Mouse (Mus musculus): Measurements from ENCODE around the gene Tbc1d1. TPM values are rescaled to one million over a fixed set of nuclear protein-coding genes. Genes with fewer than 3 reads are reported as not detected.

The Tbc1d1 gene
- total and polyA plus RNA-seq, 3 experiments, result 26.0 to 38.6 (median 31.9) TPM

- in situ Hi-C loops (cut with MboI; ENCODE audit: low pct_ligation_motif_present, low pct_unique_long_range_greater_than_20kb, low sequenced_read_pairs), result loop anchor here (25.0 kb wide), 1 partner anchor 355 kb away; no protein-coding TSS in a partner anchor
- H3K4me1 ChIP-seq (ENCODE audit: control insufficient read depth in 1 of 2, insufficient read depth in 2 of 2), result peaks cover 0 to 7% of the 10 kb centered on the region in 2 experiments; a peak in 2 of 4 replicates
- peaks cover 31 to 83% of the 10 kb centered on the region in 2 experiments for H3K36me3 ChIP-seq (replicated peaks in 1 of 2; ENCODE audit: control insufficient read depth in 1 of 2, insufficient read depth in 1 of 2, low read length in 1 of 2)
- no peaks in the 10 kb centered on the region for H3K9me3 ChIP-seq (replicated peaks; ENCODE audit: low read length)
- no peak overlapping the region for H3K4me3 ChIP-seq (replicated peaks in 1 of 3; ENCODE audit: low read depth in 2 of 3, low read length in 2 of 3, poor library complexity in 1 of 3)
- no peaks in the 10 kb centered on the region for H3K79me2 ChIP-seq (replicated peaks; ENCODE audit: control insufficient read depth, extremely low read depth, insufficient read depth, poor library complexity, severe bottlenecking)
- no peaks in the 10 kb centered on the region for H3K27me3 ChIP-seq (replicated peaks)
- TF ChIP-seq RAD21 (IDR thresholded peaks at IDR 0.05; ENCODE audit: low read depth, low read length), result no peak
- no peak for TF ChIP-seq NELFE (IDR thresholded peaks at IDR 0.05; ENCODE audit: low read depth, low read length)
- TF ChIP-seq KAT2A (IDR thresholded peaks at IDR 0.05; ENCODE audit: insufficient replicate concordance, low read length), result no peak
- no peak for TF ChIP-seq USF1 (IDR thresholded peaks at IDR 0.05; ENCODE audit: low read depth, low read length)
- no peak for TF ChIP-seq BHLHE40 (IDR thresholded peaks at IDR 0.05; ENCODE audit: low read depth, low read length)
- no peak for TF ChIP-seq JUND (conservative IDR thresholded peaks at IDR 0.05; ENCODE audit: low read depth, low read length)
- no peak for TF ChIP-seq TCF12 (IDR thresholded peaks at IDR 0.05; ENCODE audit: low read depth, low read length)
- TF ChIP-seq UBTF (IDR thresholded peaks at IDR 0.05; ENCODE audit: low read depth, low read length), result no peak
- no peak for TF ChIP-seq CHD1 (IDR thresholded peaks at IDR 0.05; ENCODE audit: low read depth, low read length)
- TF ChIP-seq EP300 (IDR thresholded peaks at IDR 0.05; ENCODE audit: low read length), result no peak
- no peak overlapping the region for H3K9ac ChIP-seq (ENCODE audit: insufficient read depth, low read depth)
- dilution Hi-C loops (cut with MboI; ENCODE audit: extremely low pct_ligation_motif_present, extremely low pct_unique_long_range_greater_than_20kb, low sequenced_read_pairs), result no loop called here
- no peak overlapping the region for H3K27ac ChIP-seq (ENCODE audit: insufficient read depth, low read depth)
- no peak for DNase-seq (ENCODE audit: extremely low read depth)
- H3K4me2 ChIP-seq (ENCODE audit: insufficient read depth, low read depth, poor library complexity, severe bottlenecking), result no peak overlapping the region
Observed at GRCm38 (mm10) chr5:64267279-64267678, 111.2 kb downstream of the Tbc1d1 start.

- Histone ChIP-seq H3K27me3 (replicated peaks) (no peaks in the 10 kb centered on the region), H3K27ac (ENCODE audit: insufficient read depth, low read depth) (no peak overlapping the region), H3K36me3 (replicated peaks in 1 of 2; ENCODE audit: control insufficient read depth in 1 of 2, insufficient read depth in 1 of 2, low read length in 1 of 2) (peaks cover 22 to 82% of the 10 kb centered on the region in 2 experiments), H3K9ac (ENCODE audit: insufficient read depth, low read depth) (no peak overlapping the region), H3K4me2 (ENCODE audit: insufficient read depth, low read depth, poor library complexity, severe bottlenecking) (no peak overlapping the region), H3K4me3 (replicated peaks in 1 of 3; ENCODE audit: low read depth in 2 of 3, low read length in 2 of 3, poor library complexity in 1 of 3) (no peak overlapping the region), H3K79me2 (replicated peaks; ENCODE audit: control insufficient read depth, extremely low read depth, insufficient read depth, poor library complexity, severe bottlenecking) (no peaks in the 10 kb centered on the region), H3K4me1 (ENCODE audit: control insufficient read depth in 1 of 2, insufficient read depth in 2 of 2) (peaks cover 0 to 7% of the 10 kb centered on the region in 2 experiments; a peak in 2 of 4 replicates), H3K9me3 (replicated peaks; ENCODE audit: low read length) (no peaks in the 10 kb centered on the region)
- in situ Hi-C loops (cut with MboI; ENCODE audit: low pct_ligation_motif_present, low pct_unique_long_range_greater_than_20kb, low sequenced_read_pairs) (loop anchor here (25.0 kb wide), 1 partner anchor 357 kb away; no protein-coding TSS in a partner anchor), dilution Hi-C loops (cut with MboI; ENCODE audit: extremely low pct_ligation_motif_present, extremely low pct_unique_long_range_greater_than_20kb, low sequenced_read_pairs) (no loop called here)
- TF ChIP-seq POLR2A (IDR thresholded peaks at IDR 0.05; ENCODE audit: low read depth, low read length) (no peak), HCFC1 (IDR thresholded peaks at IDR 0.05; ENCODE audit: low read depth, low read length) (no peak), GABPA (IDR thresholded peaks at IDR 0.05; ENCODE audit: insufficient replicate concordance, low read depth, low read length) (no peak), MEF2A (IDR thresholded peaks at IDR 0.05; ENCODE audit: borderline replicate concordance, low read depth, low read length) (no peak), ZNF384 (IDR thresholded peaks at IDR 0.05; ENCODE audit: low read depth, low read length) (no peak), MAFK (IDR thresholded peaks at IDR 0.05; ENCODE audit: insufficient replicate concordance, low read length) (no peak), CHD2 (IDR thresholded peaks at IDR 0.05; ENCODE audit: low read length) (no peak), JUN (IDR thresholded peaks at IDR 0.05; ENCODE audit: insufficient read depth, low read depth, low read length) (no peak), MAX (IDR thresholded peaks at IDR 0.05; ENCODE audit: low read length) (no peak), E2F4 (IDR thresholded peaks at IDR 0.05; ENCODE audit: insufficient replicate concordance, low read depth, low read length) (no peak), IRF4 (IDR thresholded peaks at IDR 0.05; ENCODE audit: low read depth, low read length) (no peak), UBTF (IDR thresholded peaks at IDR 0.05; ENCODE audit: low read depth, low read length) (no peak), ELF1 (IDR thresholded peaks at IDR 0.05; ENCODE audit: low read depth, low read length) (no peak), SIN3A (IDR thresholded peaks at IDR 0.05; ENCODE audit: low read length) (no peak), BHLHE40 (IDR thresholded peaks at IDR 0.05; ENCODE audit: low read depth, low read length) (no peak), JUND (conservative IDR thresholded peaks at IDR 0.05; ENCODE audit: low read depth, low read length) (no peak), MYC (IDR thresholded peaks at IDR 0.05; ENCODE audit: low read depth, low read length) (no peak), ZMIZ1 (IDR thresholded peaks at IDR 0.05; ENCODE audit: low read depth, low read length) (no peak), CHD1 (IDR thresholded peaks at IDR 0.05; ENCODE audit: low read depth, low read length) (no peak), EP300 (IDR thresholded peaks at IDR 0.05; ENCODE audit: low read length) (no peak)
- no peak for DNase-seq (ENCODE audit: extremely low read depth)
Observed at GRCm38 (mm10) chr5:64269669-64270068, 113.6 kb downstream of the Tbc1d1 start.
